Mouse (Mus musculus) cerebellum, postnatal 14 days (tissue): ENCODE data around the gene Ly9.

ENCODE experiments used
- DNase-seq, 2 experiments: peaks; one replicate each; pipeline ENCODE4 v3.0.0; 2021; ENCODE audit warnings: mixed read lengths in 2 of 2

Gene Ly9

DNA sequence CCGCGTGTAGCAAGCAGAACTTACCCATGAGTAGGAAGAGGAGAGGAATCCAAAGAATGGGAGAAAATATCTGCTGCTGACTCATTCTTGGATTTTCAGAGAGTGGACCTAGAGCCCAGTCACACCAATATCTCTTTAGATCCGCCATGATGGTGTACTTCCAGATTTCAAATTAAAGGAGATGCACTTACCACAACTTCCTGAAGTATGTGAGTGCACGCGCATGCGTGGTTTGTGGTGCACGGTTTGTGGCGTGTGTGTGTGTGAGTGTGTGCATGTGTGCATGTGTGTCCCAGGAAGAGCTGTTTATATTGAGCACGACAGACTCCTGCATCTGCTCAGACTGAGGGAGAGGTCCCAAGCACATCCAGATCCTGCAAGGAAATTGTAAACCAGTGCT is at the start of gene Ly9:
Ly9 (minus strand) TSS at position 235 of the 400 bp plus-strand sequence.
- no peak for DNase-seq

DNA sequence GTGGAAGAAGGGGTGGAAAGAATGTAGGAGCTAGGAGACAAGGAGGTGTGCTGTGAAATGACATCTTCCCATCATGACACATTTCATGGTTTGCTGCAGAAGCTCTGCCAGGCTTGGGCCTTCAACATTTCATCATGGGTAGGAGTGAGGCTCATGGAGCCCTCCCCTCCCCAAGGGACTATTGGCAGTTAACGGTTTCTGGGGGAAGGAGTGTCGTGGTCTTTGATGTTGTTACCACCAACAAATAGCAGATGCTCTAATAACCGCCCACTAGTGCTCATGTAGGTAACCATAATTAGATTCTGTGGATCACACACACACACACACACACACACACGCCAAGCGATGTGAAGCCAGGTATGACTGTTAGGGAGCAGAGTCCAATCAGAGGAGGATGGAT is 45.5 kb upstream of the Ly9 start, which contains the start of gene Slamf7:
Slamf7 (minus strand) TSS at position 302 of the 400 bp plus-strand sequence.
- no peak for DNase-seq

DNA sequence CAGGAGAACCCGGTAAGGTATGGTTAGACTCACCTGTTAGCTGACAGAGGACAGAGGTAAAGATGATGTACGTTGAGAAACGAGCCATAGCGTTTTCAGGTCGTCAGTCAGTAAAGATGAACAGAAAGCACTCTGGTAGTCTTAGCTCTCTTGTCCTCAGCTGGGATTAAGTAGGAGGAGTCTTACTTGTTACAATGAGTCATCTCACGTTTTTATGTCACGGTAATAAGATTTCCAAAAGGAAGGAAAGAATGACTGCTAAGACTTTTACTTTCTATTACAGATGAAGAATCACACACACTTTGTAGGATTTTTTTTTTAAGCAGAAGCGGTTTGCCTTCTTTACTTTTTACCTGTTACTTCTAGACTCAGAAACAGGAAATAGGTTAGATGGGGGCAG is 41.6 kb upstream of the Ly9 start:
- no peak for DNase-seq

DNA sequence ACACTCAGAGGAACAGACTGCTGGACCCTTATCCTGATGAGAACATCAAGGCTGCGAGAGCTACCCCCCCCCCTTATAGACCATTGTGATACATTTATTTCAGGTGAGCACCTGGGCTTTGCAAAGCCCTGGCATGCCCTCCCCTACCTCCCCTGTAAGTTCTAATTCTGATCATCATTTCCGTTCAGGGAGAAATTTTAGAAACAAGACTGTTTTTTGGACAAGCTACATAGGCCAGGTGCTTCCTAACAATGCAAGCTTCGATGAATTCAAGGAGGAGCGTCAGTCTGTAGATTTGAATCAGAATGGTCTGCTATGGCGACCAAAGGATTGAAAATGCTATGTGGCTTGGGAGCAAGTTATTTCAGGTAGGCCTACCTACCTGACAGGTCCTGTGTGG is 40.5 kb upstream of the Ly9 start:
- DNase-seq, result no peak

DNA sequence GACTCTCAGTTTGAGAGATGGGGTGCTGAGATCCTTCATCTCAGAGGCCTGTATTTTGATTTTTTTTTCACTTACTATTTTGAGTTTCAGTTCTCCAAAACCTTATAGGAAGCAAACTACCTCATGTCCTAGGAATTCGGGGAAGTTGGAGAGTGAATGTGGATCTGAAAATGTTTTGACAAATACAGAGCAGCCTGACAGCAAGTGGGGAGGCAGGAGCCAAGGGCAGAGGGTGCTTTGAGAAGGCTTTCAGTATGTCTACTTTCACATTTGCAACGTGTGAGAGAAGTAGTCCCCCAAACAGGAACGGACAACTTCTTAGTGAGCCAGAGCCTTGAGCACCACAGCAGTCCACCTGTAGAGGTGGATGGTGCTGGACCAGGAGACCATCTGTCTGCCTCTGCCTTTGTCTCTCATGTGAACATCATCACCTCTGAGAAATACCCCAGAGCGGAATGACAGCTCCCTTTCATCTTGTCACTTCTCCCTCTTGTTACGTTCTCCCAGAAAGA is 39.3 kb upstream of the Ly9 start:
- DNase-seq, result no peak

DNA sequence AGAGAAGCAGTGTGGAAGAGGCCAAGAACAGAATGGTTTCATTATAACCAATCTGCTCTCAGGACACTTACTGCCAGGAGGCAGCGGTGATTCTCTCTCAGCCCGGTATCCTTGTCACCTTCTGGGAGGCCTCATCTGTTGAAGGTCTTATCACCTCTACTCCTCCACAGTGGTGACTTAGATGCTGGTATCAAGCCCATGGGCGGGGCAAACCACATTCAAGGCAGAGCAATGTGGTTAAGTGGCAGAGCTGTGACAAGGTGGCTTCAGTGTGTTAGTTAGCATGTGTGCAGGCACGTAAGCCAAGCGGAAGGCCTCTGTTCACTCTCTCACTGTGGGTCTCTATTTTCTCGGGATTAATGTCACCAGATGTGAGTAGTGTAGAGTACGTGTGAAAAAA is 36.4 kb upstream of the Ly9 start:
- DNase-seq, result no peak

DNA sequence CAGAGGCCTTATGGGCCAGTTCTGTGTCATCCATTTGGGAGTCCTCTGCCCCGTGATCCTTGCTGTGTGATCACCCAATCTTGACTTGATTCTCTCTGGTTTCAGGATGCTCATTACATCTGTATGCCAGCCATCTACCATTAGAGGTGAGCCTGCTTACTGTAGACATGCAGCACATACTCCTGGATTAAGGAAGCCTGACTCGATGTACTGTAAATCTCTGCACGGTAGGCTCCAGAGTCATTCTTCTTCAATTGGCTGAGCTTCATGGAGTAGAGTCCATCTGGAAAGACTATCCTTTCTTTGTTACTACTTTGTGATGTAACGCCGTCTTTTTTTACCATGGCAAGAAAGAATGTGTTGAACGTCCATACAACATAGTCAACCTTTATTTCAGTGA is 33.6 kb upstream of the Ly9 start:
- no peak for DNase-seq

DNA sequence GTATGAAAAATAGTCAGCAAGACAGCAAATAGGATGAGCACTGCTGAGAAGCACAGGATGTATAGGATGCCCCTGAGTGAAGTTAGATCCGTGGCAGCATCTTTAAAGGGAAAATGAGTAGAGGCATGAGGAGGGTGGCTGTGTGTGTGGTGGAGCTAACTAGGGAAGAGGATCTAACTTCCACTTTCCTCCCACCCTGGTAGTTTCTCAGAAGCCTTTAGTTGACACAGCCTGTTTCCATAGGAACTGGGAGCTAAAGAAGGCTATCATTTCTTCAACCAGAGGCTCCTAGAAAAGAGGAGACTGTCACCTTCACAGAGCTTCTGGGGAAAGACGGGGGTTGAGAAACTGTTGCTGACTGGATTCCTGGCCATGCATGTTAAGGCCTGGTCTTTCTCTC is 31.5 kb upstream of the Ly9 start:
- no peak for DNase-seq

DNA sequence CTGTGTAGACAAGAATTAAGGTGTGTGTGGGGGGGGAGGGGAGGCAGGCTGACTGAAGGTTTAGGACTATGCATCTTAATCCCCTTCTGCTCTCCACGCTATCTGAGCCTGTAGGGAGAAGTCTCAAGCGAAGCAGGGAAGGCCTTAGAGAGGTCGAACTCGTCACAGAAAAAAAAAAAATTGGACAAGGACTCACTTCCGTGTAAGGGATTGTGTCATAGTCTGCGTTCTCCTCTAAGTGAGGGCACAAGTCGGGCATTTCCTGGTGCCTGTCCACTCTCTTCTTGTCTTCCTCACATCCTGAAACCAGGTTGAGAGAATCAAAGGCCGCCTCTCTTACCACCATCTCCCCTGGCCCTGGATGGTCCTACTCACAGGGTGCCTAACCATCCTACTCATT is 29.9 kb upstream of the Ly9 start:
- no peak for DNase-seq

DNA sequence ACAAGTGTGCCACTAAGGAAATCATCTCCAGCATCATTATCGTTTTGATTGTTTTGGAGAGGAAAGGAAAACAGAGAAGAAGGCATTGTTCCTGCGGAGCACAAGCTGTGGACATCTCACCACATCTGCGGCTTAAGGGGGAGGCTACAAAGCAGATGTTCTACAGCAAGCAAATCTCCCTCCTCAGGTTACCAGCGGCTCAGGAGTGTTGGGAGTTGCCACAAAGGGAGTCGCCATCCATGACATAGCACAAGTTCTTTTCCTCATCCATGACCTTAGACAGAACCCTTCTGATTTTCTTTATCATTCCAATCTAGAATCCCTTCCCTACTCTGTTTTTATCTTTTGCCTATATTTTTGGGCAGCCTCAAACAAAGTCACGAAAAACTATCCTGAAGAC is 28.5 kb upstream of the Ly9 start:
- DNase-seq, result no peak

DNA sequence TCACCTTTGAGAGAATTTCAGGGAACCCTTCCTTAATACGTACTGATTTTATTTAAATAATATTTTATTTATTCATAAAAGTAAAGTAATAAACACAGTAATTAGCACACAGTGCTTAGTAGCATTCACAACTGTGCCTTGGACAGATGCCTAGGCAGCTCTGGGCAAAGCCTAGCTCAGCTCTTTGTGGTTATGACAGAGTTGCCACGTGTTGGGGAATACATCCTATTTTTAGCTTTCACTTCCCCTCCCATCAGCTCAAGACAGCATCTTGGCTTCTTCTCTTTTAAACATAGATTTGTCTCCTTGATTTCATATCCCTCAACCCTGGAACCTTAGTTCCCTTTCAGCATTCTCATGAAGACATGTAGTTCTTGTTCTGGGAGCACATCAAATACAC is 24.2 kb upstream of the Ly9 start:
- peak in 1 of 2 experiments; percentile 14 for DNase-seq

DNA sequence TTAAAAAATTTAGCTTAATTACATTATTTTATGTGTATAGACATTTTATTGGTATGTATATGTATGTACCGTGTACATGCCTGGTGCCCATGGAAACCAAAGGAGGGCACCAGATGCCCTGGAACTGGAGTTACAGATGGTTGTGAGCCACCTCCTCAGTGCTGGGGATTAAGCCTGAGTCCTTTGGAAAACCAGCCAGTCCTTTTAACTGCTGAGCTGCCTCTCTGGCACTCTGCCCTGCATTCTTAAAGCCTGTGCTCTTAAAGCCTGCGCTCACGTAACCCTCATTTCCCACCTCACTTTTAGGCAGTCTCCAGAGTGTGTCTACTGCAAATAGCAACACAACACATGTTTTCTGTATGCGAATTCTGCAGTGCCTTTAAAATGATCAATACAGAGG is 23.7 kb upstream of the Ly9 start:
- DNase-seq, result no peak

DNA sequence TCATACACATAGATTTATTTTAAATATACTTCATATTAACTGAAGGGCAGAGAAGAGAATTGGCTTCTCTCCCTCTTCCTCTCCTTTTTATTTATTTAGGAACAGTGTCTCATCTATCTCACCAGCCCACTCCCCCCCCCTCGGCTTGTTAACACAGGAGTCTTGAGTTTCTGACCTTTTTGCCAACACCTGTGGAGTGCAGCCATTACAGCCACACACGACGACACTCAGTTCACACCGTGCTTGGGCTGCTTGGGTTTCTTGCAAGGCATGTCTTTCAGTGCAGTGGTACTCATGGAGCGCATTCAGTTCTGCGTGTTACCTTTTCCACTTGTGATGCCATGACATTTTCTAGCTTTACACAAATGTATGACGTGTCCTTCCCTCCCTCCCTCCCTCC is 22.8 kb upstream of the Ly9 start:
- no peak for DNase-seq

DNA sequence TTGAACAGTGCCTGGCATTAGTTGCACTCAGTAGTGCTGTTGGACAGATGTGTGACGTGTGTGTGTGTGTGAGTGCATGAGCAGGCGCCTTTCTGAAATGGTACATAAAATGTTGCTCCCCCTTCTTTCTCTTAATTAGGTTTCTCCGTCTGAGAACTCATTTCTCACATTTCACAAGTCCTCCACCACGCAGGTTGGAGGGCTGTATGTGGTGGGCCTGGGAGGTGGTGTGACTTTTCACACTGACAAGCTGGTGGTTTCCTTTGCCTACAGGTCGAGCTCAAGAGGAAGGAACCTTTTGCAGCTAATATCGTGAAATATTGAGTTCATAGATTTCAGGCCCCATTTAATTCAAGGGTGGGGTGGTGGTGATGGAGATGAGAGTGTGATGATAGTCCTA is 22.0 kb upstream of the Ly9 start:
- DNase-seq, result no peak

DNA sequence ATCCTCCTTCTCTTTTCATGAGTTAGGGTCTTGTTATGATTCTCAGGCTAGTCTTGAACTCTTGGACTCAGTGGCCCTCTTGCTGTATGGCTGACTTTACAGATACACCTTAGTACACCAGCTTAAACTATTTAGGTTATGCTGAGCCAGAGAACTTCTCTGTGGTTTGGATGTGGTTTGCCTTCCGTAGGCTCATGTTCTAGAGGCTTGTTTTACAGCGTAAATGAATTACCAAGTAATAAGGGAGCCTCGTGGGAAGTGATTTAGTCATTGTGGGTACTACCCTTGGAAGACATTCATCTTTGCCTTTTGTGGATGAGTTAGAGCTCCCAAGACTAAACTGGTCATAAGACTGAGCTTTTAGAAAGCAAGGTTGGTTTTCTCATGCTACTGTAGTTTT is 20.6 kb upstream of the Ly9 start:
- no peak for DNase-seq

DNA sequence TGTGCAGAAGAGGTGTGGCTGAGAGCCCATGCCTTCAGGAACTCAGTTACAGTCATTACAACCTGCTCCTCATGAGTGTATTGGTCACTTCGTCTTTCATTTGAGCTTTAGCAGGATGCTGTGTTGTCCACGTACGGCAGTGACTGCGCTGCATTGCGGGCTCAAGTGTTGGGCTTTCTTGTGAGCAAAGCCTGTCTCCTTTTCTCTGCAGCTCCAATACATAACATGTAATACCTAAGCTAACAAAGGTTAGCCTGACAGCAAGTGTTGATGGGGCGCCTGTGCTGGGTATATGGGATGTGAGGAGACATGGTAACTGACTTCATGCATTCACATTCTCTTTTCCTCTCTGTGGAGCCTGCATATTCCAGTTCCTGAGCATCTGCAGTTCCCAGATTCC is 12.9 kb upstream of the Ly9 start:
- DNase-seq, result no peak

DNA sequence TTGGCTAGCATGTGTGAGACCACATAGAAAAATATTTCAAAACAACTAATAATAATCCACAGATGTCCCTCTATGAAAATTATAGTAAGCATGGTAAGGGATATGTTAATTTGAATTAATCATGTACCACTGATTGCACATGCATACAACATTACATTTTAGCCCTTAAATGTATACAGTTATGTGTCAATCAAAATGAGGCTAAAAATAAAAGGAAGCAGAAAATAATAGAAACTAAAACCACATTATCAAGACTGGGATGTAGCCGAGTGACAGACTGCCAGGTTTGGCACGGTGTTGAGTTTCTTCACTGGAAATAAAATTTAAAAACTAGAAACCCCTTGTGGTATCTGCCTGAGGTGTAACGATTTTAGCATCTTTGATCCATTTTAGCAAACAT is 12.4 kb upstream of the Ly9 start:
- no peak for DNase-seq

DNA sequence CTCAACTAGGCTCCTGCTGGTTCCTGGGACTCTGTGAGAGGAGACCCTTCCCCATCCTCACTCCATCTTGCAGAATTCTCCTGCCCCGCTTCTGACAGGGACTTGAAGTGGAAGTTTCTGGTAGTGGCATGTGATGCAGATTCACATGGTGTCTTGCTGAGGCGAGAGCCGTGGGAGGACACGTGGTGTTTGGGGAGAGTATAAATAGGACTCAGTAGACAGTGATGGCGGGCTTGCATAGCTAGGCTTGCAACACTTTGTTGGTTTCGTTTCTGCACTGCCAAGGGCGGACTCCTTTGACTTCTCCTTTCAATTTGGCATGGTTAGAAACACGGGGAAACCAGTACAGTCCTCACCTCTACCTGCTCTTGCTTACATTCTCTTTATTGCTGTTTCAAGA is 11.8 kb upstream of the Ly9 start:
- no peak for DNase-seq

DNA sequence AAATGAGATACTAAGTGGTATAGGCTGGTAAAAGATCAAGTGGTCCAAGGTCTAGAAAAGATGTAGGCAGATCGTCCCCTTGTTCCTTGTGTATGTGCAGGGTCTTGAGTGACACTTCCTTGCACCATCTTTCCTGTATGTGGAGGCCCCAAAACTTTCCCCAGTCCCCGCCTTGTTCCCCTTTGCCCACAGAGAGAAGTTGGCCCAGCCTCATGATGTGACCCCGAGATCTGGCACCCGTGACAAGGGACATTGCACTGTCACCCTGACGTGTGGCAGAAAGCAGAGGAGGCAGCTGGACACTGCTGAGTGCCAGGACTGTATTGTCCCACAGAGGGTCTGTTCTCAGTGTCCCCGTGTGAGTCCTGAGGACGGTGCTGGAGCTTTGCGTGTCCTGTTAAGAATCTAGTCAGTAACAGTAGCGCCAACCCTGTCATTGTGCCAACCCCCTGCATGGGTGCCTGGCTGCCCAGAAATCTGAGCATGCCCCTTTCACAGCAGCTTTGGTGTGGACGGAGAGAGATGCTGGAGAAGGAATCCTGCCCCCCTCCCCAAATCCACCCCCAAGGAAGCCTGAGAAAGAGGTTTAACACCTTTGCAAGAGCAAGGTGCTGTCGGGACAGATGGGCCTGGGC is 9.8 kb upstream of the Ly9 start:
- peak; percentile 74 to 80 for DNase-seq

DNA sequence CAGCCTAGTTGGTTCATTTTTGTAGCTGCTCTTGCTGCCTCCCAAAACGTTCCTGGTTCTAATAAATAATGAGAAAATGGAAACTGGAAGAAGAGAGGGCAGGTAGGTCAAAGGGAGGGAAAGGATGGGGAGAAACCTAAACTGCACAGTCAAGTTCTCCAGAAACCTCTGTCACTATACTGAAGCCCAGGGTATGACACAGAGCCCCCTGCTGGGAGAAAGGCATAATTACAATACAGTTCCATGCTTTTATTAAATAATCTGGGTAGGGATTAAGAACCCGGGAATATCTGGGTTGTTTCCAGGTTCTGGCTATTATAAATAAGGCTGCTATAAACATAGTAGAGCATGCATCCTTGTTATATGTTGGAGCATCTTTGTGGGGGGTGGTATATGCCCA is 6.8 kb upstream of the Ly9 start:
- DNase-seq, result peak in 1 of 2 experiments; percentile 20

DNA sequence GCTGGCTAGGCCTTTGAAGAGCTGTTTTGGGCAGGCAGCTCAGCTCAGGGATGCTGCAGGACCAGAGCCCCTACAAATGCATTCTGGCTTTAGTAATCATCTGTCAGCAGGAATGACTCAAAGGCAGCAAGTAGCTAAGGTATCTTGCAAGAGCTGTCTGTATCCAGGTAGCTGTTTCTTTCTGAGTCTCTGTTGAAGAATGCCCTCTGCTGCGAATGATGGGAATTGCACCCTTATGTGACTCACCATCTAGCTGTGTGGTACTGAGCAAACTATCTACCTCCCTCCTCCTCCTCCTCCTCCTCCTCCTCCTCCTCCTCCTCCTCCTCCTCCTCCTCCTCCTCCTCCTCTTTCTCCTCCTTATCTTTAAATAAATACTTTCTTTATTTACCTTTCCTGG is 3.6 kb upstream of the Ly9 start:
- peak in 1 of 2 experiments; percentile 43 for DNase-seq

DNA sequence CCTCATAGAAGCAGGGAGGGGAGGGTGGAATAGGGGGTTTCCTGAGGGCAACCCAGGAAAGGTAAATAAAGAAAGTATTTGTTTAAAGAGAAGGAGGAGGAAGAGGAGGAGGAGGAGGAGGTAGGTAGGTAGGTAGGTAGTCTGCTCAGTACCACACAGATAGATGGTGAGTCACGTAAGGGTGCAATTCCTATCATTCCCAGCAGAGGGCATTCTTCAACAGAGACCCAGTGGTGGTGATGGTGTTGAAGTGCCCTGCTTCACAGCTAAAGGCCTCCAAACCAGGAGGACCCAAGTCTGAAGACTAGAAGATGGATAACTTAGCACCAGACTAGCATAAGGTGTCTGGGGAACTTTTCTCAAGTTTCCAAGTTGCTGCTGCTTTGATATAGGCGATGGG is 2.8 kb upstream of the Ly9 start:
- DNase-seq, result peak in 1 of 2 experiments; percentile 7

DNA sequence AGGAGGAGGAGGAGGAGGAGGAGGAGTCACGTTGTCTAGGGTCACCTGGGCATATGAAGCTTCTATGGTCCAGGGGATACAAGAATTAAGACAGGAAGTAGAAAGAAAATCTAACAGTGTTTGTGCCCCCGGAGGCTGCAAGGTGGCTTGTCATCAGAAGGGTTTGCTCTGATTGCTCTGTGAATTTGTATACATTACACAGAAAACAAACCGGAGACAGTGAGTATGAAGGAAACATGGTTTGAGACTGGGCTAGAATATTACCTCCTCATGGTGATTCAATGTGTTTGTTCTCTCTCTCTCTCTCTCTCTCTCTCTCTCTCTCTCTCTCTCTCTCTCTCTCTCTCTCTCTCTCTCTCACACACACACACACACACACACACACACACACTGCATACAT is 554 bp downstream of the Ly9 start:
- no peak for DNase-seq

DNA sequence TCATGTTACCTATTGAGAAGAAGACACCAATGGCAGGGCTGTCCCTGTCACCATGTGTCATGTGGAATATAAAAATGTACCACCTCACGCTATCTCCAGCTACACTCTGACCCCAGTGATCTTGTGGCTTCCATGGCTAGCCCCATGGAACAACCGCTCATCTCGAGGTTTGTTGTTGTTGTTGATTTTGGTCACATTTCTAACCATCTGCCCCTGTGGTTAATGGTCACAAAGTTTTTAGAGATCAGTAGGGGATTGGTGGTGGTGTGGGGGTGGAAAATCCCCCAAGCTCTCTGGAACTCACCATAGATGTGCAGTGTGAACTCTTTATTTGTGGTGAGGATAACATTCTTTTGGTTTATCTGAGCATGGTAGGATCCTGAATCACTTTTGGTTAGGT is 2.5 kb downstream of the Ly9 start:
- no peak for DNase-seq

DNA sequence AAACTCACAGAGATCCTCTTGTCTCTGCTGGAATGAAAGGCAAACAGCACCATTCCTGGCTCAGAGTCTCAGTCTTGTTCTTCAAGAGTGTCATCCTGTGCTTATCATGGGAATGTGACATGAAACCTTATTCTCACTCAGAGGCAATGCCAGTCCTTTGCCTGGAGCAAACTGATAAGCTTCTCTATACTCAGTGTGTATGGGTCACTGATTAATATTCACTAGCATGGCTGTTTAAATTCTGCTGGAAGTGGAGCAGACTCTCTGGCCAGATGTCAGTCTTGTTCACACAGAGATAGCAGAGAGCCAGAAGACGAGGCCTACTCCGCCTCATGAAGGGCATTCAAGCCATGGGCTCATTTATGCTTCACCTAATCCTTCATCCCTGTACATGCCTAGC is 22.6 kb downstream of the Ly9 start:
- no peak for DNase-seq
